Mouse (Mus musculus) skeletal muscle tissue, adult 2 months (tissue): ENCODE data around the gene App.

Experiments used
- DNase-seq: peaks from one replicate; pipeline ENCODE4 v3.0.0-alpha.2; 2012; ENCODE audit warnings: low read depth, low spot score

The App gene

GRCm38 (mm10) chr16:85173373-85174081 is at the start of gene App:
App (minus strand) TSS chr16:85173766.
- DNase-seq: peak; percentile 67

DNA sequence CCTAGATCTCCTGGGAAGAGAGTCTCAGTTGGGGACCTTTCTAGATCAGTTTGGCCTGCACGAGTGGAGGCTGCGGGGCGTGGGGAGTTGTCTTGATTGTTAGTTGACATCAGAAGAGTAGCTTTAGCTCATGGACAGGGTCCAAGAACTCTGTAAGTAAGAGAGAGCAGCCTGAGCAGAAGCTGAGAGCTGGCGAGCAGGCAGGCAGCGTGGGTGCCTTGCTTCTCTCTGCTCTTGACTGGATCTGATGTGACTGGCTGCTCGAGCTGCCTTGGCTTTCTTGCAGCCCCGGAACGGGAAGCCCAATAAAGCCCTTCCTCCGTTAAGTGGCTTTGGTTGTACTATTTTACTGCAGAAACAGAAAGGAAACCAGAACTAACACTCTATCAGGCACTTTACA is 42.3 kb upstream of the App start:
- no peak for DNase-seq

DNA sequence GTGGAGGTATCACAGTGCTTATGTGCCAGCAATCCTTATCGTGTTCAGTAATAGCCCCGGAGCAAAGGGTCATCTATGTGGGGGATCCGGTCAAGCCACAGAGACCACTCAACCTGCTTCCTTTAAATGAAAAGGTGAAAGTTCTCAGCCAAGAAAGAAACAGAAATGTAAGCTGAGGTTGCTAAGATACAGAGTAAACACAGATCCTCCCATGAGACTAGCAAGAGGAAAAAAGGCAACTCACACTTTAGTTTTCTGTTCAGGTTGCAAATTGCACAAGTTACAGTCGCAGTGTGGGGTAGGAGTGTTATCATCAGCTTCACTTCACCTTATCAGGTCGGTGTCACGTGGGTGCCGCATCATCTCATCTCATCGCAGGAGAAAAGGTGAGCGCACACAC is 41.6 kb upstream of the App start:
- DNase-seq: no peak

DNA sequence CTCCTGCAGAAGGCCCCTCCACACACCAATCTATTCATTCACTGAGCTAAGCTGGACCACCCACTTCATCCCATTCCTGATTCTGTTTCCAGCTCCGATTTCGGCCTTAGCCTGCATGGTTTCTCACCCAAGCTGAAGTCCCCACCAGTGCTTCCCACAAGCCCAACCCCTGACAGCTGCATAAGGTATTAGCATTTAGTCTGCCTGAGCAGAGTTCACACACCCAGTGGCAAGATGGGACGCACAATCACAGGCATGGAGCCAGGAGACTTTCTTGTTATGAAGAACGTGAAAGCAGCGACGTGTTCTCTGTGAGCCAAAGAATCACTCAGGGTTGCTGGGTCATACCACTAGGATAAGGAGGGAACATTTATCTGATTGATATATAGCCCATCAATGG is 22.1 kb upstream of the App start:
- DNase-seq: no peak

- no peak for DNase-seq
Observed at GRCm38 (mm10) chr16:85195167-85195566, 21.6 kb upstream of the App start.

GRCm38 (mm10) chr16:85181502-85181901 is 7.9 kb upstream of the App start:
- DNase-seq: no peak

- no peak for DNase-seq
Observed at GRCm38 (mm10) chr16:85180710-85181109, 7.1 kb upstream of the App start.

DNA sequence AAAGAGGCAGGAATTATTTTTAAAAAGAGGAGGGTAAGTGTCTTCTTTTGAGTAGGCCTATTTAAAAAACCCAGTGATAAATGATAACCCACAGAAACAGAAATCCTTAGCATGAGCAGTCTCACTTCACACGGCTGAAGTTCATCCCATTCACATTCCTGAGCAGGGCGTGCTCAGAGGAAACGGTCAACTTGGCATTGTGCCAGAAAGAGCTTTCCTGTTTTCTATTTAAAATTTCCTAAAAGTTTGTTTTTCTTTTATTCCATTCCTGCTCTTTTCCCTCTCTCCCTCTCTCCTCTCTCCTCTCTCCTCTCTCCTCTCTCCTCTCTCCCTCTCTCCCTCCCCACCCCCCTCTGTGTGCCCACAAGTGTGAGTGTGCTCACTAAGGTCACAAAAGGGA is 3.1 kb upstream of the App start:
- DNase-seq: no peak

DNA sequence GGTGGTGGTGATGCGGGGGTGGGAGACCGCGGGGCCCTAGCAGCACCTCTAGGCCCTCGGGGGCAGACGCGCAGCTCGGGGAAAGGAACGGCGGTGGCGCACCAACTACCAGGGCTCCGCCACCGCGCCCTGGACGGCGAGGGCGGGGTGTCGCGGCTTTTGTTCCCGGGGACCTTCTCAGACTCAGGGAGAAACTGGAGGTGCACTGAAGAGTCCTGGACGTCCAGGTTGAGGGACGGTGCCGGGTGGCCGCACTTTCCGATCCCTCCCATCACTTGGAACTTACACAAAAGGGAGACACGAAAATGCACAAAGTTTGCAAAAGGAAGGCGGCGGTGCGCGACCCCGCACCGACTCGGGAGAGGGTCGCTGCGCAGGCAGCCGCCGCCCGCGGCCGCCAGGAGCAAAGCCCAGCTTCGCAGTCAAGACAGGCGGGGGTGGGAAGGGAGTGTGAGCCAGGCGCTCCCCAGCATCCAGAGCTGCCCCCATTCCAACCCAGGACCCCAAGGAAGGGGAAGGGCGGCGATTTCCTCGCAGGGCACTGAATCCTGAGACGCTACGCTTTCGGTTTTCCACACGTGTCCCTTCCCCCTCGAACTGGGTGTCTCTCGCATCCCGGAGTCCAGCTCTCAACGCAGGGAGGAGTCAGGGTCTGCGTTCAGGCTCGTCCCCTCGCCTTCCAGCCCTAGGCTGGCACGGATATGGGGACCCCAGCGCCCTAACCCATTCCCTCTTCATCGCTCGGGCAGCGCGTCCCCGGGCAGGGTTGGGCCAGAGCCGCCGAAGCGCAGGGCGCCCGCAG is 794 bp downstream of the App start:
- DNase-seq: no peak

DNA sequence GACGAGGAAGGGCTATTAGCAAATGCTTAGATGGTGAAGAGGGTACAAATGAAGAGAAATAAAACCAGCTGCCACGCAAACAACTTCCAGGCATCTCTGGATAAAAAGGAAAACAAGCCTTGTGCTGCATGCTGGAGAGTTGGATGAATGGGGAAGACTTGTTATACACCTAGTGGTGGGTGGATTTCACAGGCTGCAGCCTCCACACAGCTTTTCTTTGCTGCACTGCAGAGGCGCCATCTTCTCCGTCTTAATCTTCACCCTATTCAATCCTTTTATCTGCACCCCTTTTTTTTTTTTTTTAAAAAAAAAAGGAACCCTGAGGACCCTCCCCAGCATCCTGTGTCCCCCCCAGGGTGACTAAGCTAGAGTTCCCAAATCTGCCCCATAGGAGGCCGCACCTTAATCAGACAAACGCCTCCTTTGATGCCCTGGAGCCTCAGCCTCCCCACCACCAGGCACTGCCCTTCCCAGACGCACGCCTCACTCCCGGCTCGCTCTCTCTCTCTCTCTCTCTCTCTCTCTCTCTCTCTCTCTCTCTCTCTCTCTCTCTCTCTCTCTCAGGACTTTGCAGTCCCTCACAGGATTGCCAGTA is 1.5 kb downstream of the App start:
- no peak for DNase-seq

DNA sequence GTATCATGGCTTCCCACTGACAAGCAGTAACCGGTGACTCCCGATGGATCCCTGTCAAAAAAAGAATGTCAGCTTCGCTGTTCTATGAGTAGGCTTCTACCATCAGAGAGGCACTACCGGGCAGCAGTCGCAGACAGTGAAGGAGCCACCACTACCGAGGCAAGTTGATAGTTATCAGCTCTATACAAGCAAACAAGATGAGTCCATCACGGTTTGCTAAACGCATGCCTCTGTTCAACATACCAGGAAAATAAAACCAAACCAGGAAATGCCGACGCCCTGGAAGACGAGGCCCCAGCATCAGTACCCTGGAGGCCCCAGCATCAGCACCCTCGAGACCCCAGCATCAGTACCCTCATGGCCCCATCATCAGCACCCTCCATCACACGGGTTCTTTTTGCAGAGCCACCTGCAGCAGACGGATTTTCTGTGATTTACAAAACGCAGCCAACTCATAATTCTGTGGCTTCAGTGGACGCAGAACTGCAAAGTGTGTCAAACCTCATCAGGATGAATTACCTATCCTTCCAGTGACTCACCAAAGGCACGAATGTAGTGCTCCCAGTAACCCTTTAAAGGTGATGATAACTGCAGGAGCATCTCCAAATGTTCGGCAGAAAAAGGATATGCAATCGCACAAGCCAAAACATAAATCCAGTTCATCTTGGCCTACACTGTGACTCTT is 2.6 kb downstream of the App start:
- DNase-seq: no peak

- DNase-seq: no peak
Observed at GRCm38 (mm10) chr16:85168821-85169220, 4.7 kb downstream of the App start.

GRCm38 (mm10) chr16:85166205-85166604 is 7.4 kb downstream of the App start:
- no peak for DNase-seq

GRCm38 (mm10) chr16:85165631-85166030 is 7.9 kb downstream of the App start:
- no peak for DNase-seq

GRCm38 (mm10) chr16:85165177-85165576 is 8.4 kb downstream of the App start:
- DNase-seq: no peak

GRCm38 (mm10) chr16:85162779-85163178 is 10.8 kb downstream of the App start:
- no peak for DNase-seq

- DNase-seq: no peak
Observed at GRCm38 (mm10) chr16:85160140-85160539, 13.4 kb downstream of the App start.

GRCm38 (mm10) chr16:85157796-85158546 is 15.6 kb downstream of the App start:
- no peak for DNase-seq

DNA sequence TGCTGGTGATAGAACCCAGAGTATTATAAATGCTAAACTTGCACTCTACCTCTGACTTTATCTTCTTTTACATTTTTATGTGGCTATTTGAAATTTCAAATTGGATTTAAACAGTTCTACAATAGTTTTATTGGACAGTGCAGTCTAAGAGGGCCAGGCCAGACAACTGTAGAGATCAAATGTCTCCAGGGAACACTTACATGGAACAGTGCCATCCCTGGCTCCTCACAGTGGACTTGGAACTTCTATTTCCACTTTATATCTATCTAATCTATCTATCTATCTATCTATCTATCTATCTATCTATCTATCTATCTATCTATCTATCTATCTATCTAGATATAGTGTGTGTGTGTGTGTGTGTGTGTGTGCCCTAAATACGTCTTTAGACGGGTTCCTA is 16.4 kb downstream of the App start:
- no peak for DNase-seq

GRCm38 (mm10) chr16:85155836-85156235 is 17.7 kb downstream of the App start:
- DNase-seq: no peak

GRCm38 (mm10) chr16:85152457-85152856 is 21.1 kb downstream of the App start:
- no peak for DNase-seq
